Mouse (Mus musculus) adrenal gland, adult (tissue): ENCODE measurements at regions not wholly inside any gene's neighbourhood (a gene's known extent, or its start where the extent isn't known, plus 50 kb on each side); places are given as distances from the start of the nearest gene placed in this dataset.

ENCODE experiments used
- DNase-seq, 2 experiments: peaks; one replicate each; pipeline ENCODE4 v3.0.0; 2022 to 2023; ENCODE audit warnings: low spot score in 1 of 2; ENCODE audit not compliant: inconsistent age in 2 of 2

DNA sequence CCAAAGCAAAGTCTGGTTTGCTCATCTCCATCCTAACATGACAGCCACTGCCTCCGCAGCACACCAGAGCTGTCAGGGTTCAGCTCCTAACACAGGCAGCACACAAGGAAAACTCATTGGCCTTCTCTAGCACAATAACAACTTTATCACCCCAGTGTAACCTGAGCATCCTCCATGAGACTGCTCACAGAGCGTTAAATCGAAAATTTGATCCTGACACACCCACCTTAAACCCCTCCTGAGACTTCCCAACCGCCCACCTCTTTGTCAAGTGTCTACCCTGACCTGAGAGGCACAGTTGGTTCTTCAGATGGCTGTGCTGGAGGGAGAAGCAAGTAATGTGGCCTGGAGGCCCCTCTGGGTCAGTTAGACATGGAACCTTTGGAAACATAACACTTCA lies 67.7 kb upstream of the Slc22a22 start:
- DNase-seq, result no peak

DNA sequence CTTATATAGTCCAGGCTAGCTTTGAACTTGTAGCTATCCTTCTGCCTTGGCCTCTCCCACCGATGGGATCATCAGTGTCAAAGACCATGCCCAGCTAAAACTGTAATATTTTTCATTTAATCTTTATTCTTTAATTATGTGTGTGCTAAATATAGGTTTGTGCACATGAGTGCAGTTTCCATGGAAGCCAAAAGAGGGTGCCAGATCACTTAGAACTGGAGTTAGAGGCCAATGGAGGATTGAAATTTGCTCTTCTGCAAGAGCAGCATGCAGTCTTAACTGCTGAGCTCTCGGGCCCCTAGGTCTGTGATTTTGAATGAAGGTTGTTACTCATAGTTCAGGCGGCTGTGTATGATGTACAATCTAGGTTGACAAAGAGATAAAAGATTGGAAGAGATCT lies 66.6 kb upstream of the Slc22a22 start:
- DNase-seq, result peak in 1 of 2 experiments; percentile 34

DNA sequence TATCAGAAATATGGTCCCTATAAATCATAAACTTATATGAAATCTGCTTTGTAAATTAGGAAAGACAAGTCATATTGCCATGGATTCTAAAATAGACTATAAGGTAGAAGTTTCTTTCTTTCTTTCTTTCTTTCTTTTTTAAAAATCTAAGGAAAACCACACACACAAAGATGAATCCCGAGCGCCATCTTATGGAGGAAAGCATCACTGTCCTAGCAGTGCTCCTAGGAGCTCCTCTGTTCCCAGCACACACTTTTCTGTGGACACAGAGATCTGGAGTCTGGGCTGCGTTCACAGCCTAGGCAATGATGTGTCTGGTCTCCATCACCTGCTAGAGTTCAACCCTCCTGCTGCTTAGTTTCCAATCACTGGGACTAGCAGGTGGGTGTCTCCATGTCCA lies 65.2 kb upstream of the Slc22a22 start:
- no peak for DNase-seq

DNA sequence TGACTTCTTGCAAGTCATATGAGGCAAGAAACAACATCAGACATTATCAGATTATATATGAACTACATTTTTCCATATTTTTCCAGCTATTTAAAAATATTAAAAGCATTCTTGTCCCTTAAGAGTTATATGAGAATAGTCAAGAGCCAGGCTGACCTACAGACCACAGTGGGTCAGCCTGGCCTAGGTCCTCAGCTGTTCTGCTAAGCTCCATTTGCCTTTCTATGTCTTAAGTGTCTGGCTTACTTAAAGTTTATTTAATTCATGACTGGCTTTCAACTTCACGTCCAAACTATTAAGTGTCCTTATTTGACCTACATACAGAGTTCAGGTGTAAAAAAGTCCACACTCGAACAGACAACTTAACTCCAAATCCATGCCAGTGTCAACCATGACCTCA lies 58.1 kb upstream of the Slc22a22 start:
- DNase-seq, result no peak
